Mouse (Mus musculus) heart, embryonic 13.5 days (tissue): ENCODE results near the gene Dact3. TPM values are rescaled to one million over a fixed set of nuclear protein-coding genes. Genes with fewer than 3 reads are reported as not detected.

Experiments used
- ATAC-seq: fragments of 200-750 bp; cut with Nextera tagmentation; 2 replicates; pipeline ENCODE4 v1.8.0; 2017; ENCODE audit warnings: moderate TSS enrichment; ENCODE audit not compliant: insufficient number of reproducible peaks, low FRiP score, low TSS enrichment; ENCODE audit errors: extremely low read depth
- H3K27ac ChIP-seq: fragments of 300-500 bp; sonication (generic); replicated peaks from 2 replicates; pipeline ENCODE4 v1.5.1; 2015; ENCODE audit warnings: moderate library complexity, mild to moderate bottlenecking, inconsistent platforms
- H3K27me3 ChIP-seq: fragments of 300-500 bp; sonication (generic); replicated peaks from 2 replicates; pipeline ENCODE4 v1.6.1; 2015; ENCODE audit warnings: mild to moderate bottlenecking, inconsistent platforms
- H3K36me3 ChIP-seq: fragments of 300-500 bp; sonication (generic); 2 replicates; pipeline ENCODE4 v1.6.1; 2015; ENCODE audit warnings: mild to moderate bottlenecking, inconsistent platforms
- H3K4me1 ChIP-seq: fragments of 300-500 bp; sonication (generic); 2 replicates; pipeline ENCODE4 v1.6.1; 2015; ENCODE audit warnings: inconsistent platforms
- H3K4me2 ChIP-seq: fragments of 300-500 bp; sonication (generic); 2 replicates; pipeline ENCODE4 v1.6.1; 2015; ENCODE audit warnings: inconsistent platforms, mild to moderate bottlenecking, moderate library complexity
- H3K4me3 ChIP-seq: fragments of 300-500 bp; sonication (generic); 2 replicates; pipeline ENCODE4 v1.5.1; 2015; ENCODE audit warnings: moderate library complexity, mild to moderate bottlenecking, inconsistent platforms
- H3K9ac ChIP-seq: fragments of 300-500 bp; sonication (generic); 2 replicates; pipeline ENCODE4 v1.6.1; 2015; ENCODE audit warnings: inconsistent platforms, mild to moderate bottlenecking, moderate library complexity
- H3K9me3 ChIP-seq: fragments of 300-500 bp; sonication (generic); 2 replicates; pipeline ENCODE4 v1.6.1; 2016; ENCODE audit warnings: inconsistent platforms
- WGBS: fragments of 180-500 bp; shearing (Covaris S2); methylation state at CpG from one replicate; pipeline ENCODE4 v1.1.7; 2015; ENCODE audit warnings: mixed read lengths; 5-methylcytosine and 5-hydroxymethylcytosine counted together
- polyA plus RNA-seq: library from polyadenylated mRNA; unstranded; fragments of >200 nt; fragmentation: Nextera tagmentation; extraction: Ambion mirVana; gene quantifications from 2 replicates; pipeline ENCODE4 v1.2.1, GENCODE M21; 2015

Dact3 gene
- polyA plus RNA-seq, 1 experiment from 2014 or later = 4.7 TPM

DNA sequence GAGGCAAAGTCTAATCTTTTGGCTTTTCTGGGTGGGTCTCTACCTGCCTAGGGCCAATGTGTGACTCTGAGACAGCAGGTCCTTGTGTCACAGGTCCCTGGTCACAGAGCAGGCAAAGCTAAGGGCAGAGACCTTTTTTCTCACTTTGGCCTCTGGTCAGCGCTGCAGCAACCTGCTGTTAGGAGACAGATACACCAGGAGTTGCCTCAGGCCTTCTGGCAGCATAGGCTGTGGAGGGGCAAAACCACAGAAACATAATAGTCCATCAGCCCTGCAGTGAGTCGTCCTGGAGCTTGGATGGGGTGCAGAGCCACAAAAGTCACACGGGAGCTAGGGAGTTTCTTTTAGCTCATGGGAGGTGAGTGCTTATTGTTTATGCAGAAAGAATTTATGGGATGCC is 43.6 kb downstream of the Dact3 start:
- H3K4me2 ChIP-seq = no peak overlapping the region
- WGBS = 80% methylated on average over 3 of the region's 3 CpGs
- H3K9me3 ChIP-seq = no peaks in the 10 kb centered on the region
- no peak overlapping the region for H3K9ac ChIP-seq
- H3K27me3 ChIP-seq = no peaks in the 10 kb centered on the region
- peaks cover 79% of the 10 kb centered on the region for H3K36me3 ChIP-seq
- no peak overlapping the region for H3K27ac ChIP-seq
- H3K4me1 ChIP-seq = peaks cover 67% of the 10 kb centered on the region
- no peak for ATAC-seq
- H3K4me3 ChIP-seq = no peak overlapping the region

GRCm38 (mm10) chr7:16919395-16920149 is 44.5 kb downstream of the Dact3 start:
- no peaks in the 10 kb centered on the region for H3K9me3 ChIP-seq
- H3K4me3 ChIP-seq = no peak overlapping the region
- no peaks in the 10 kb centered on the region for H3K27me3 ChIP-seq
- H3K4me1 ChIP-seq = peaks cover 67% of the 10 kb centered on the region
- WGBS = 71% methylated on average over 13 of the region's 13 CpGs
- H3K4me2 ChIP-seq = no peak overlapping the region
- peak overlapping the region; percentile 2; the same call in 1 of the 2 replicates for H3K27ac ChIP-seq
- H3K9ac ChIP-seq = peak overlapping the region; percentile 52
- ATAC-seq = no peak
- peaks cover 72% of the 10 kb centered on the region for H3K36me3 ChIP-seq

DNA sequence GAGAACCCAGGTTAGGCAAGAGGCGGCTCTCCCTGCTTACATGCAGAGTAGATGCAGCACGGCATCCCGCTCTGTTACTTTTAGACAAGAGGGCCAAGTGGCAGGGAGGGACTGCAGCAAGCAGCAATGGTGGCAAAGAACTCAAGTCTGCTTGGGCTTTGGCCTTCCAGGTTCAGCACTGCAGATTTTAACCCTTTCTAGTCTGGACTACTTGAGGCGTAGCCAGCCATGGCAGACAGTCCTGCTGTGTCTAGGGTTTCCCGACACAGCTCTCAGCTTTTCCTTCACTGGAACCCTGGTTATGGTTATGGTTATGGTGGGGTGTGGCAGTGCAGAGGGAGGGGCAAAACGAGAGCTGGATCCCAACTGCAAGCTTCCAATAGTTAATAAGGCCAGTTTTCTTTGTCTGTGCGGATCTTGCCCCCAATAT is 45.0 kb downstream of the Dact3 start:
- ATAC-seq = no peak
- Histone ChIP-seq H3K9ac (peak overlapping the region; percentile 52; the same call in 1 of the 2 replicates), H3K27ac (no peak overlapping the region), H3K9me3 (no peaks in the 10 kb centered on the region), H3K4me1 (peaks cover 71% of the 10 kb centered on the region), H3K4me2 (no peak overlapping the region), H3K4me3 (no peak overlapping the region), H3K36me3 (peaks cover 66% of the 10 kb centered on the region), H3K27me3 (no peaks in the 10 kb centered on the region)
- 86% methylated on average over 7 of the region's 7 CpGs for WGBS

DNA sequence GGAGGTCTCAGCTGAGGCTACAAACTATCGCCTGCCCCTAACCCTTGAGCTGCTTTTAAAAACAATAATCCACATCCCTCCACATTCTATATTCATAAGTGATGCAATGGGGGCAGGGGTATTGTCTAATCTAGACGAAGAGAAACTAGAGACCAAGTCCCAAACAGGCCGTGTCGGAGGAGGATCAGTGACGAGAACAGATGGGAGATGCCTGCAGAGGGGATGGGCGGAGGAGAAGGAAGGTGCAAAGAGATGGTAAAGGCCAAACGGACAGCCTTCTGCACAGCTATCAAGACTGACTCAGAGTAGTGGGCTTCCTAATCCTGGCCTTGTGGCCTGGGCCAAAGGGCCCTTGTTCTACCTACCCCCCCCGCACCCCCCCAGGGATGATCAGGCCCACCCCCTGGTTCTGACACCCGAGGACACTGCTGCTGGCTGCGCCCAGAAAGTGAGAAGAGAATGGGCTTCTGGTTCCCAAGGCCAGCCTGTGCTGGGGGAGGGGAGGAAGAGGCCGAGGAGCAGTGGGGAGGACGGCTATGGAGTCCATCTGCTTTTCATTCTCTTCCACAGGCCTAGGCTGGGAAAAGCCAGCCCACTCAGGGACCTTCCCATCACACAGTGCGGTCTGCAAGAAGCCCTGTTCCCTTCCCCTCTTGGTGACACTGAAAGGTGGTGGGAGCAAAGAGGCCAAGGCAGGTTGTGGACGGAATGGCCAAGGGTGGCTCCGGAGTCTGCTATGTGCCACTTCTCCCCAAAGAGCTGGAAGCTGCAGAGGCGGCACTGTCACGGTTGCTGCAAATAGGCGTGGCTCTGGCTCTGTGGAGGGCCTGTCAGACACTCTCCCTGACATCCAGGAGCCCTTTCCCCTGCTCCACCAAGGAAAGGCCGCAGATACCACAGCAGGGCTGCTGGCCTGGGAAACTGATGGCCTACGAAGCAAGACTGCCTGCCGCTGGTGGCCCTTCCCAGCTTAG is 46.0 kb downstream of the Dact3 start:
- ATAC-seq = no peak
- no peaks in the 10 kb centered on the region for H3K9me3 ChIP-seq
- peak overlapping the region; percentile 98 for H3K4me2 ChIP-seq
- H3K4me1 ChIP-seq = peaks cover 66% of the 10 kb centered on the region
- no peaks in the 10 kb centered on the region for H3K27me3 ChIP-seq
- H3K4me3 ChIP-seq = peak overlapping the region; percentile 97
- 58% methylated on average over 21 of the region's 21 CpGs for WGBS
- H3K36me3 ChIP-seq = peaks cover 56% of the 10 kb centered on the region
- peak overlapping the region; percentile 67 for H3K27ac ChIP-seq
- peak overlapping the region; percentile 98 for H3K9ac ChIP-seq

DNA sequence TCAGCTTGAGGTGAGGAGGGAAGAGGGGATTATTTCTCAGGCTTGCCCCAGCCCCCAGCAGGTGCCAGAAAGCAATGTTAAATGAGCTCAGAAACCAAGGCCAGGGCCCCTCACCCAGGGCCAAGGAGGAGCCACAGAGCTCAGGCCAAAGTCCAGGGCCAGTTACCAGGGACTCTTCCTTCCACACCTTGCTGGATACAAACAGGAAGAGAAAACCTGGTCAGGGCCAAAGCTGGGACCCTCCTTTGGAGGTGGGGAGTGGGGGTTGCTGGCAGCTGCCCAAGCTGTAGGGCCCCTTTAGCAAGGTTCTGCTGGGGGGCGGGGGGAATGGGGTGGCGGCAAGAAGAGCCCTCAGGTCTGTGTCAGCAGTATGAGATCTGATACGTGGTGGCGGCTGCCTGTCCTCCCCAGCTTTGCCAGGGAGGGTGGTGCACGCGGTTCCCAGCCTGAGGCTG is 46.8 kb downstream of the Dact3 start:
- Histone ChIP-seq H3K4me2 (peak overlapping the region; percentile 98), H3K27me3 (no peaks in the 10 kb centered on the region), H3K9me3 (no peaks in the 10 kb centered on the region), H3K4me3 (peak overlapping the region; percentile 97), H3K9ac (peak overlapping the region; percentile 98), H3K27ac (peak overlapping the region; percentile 67), H3K36me3 (peaks cover 48% of the 10 kb centered on the region), H3K4me1 (peaks cover 58% of the 10 kb centered on the region)
- WGBS = 56% methylated on average over 6 of the region's 6 CpGs
- ATAC-seq = no peak

DNA sequence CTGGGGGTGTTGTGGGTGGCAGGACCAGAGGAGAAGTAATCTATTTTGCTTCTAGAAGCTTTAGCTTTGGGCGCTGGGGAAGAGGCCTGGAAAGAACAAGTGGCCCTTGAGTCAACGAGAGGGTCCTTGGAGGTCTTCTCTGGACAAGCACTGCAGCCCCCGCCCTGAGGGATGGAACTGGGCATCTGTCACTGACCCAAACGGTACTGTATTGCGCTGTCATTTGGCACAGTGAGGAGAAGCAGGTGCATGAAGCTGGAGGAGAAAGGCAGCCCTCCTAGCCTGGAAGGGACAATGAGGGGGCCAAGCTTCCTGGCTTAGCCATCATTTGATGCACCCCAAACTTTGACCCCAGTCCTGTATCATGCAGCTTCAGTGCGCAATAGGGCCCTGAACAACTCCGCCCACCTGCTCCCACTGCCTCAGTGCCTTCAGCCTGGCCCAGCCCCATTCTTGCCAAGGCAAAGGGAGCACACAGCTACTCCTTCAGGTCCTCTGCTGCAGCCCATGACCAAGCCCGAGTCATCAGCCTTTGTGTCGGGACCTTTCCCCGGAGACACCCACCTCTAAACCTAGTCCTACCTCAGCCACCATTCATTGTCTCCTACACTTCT is 47.4 kb downstream of the Dact3 start:
- Histone ChIP-seq H3K27ac (peak overlapping the region; percentile 94), H3K36me3 (peaks cover 43% of the 10 kb centered on the region), H3K9ac (peak overlapping the region; percentile 98), H3K4me1 (peaks cover 54% of the 10 kb centered on the region), H3K4me2 (peak overlapping the region; percentile 98), H3K4me3 (peak overlapping the region; percentile 97), H3K9me3 (no peaks in the 10 kb centered on the region), H3K27me3 (no peaks in the 10 kb centered on the region)
- 52% methylated on average over 10 of the region's 10 CpGs for WGBS
- ATAC-seq = no peak

DNA sequence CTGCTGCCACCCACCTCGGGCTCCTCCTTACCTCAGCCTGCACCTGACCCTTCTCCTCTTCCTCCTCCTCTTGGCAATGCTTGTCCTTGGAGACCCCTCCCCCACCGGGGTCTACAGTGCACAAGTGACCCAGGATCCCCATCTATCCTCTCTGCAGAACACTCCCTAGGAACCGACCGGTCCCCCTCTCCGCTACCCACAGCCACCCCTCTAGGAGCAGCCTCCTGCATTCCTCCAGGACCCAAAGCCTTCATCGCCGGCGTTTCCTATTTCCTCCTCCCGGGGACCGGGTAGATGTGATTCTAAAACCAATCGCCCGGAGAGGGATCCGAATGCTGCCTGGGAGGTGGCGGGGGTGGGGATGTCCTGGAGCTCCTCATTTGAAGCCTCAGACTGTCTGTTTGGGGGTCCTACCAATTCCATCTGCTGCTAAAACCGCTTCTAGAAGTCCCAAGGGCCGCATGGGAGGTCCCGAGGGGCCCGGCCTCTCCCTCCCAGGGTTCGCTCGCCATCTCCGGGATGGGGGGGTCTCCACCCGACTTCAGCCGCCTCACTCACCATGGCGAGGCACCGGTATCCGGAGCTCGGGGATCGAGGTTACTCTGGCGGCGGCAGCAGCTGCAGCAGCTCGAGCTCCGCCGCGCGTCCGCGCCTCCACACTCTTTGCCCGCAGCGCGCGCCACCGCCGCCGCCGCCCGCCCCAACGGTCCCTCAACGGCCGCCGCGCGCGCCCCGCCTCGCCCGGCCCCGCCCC is 48.3 kb downstream of the Dact3 start:
- Histone ChIP-seq H3K36me3 (peaks cover 33% of the 10 kb centered on the region), H3K9ac (peak overlapping the region; percentile 98), H3K4me1 (peaks cover 46% of the 10 kb centered on the region), H3K9me3 (no peaks in the 10 kb centered on the region), H3K27me3 (no peaks in the 10 kb centered on the region), H3K4me3 (peak overlapping the region; percentile 97), H3K4me2 (peak overlapping the region; percentile 98), H3K27ac (peak overlapping the region; percentile 94)
- WGBS = under 1% methylated on average over 56 of the region's 57 CpGs
- no peak for ATAC-seq

DNA sequence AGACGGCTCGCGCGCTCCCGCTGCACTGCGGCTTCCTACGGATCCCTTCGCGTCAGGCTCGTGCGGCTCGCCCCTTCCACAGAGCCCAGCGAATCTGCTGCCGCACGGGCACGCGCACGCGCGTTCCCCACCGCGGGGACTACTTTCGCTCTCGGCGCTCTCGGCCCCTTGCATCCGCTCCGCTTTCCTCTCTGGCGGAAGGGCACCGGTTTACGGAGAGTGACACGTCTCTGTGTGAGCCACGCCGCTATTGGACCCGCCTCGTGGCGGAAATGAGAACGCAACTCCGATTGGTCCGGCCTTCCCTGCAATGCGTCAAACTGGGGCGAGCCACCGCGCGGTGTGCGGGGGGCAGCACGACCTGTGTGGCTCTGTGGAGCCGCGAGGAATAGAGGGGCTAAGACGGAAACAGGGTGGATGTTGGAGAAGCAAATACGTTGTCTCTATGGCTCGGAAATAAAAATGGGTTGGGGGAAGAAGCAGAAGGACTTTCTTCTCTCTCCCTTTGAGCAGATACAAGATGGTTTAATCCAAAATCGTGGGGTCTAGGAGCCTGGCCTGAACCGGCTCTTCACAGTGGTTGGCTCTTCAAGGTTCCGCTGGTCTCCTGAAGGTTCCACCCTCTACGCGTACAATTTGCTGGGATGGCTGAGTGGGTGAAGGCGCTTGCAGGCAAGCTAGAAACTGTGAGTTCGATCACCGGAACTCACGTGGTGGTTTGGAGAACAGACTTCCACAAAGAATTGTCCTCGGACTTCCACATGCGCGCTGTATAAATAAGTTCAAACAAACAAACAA is 49.1 kb downstream of the Dact3 start, which contains the start of gene Calm3:
Gene Calm3, minus strand, starts transcription at position 78 of the 798 bp plus-strand sequence.
- Histone ChIP-seq H3K27me3 (no peaks in the 10 kb centered on the region), H3K4me2 (peak within 1 kb of the TSS; percentile 98), H3K27ac (peak within 1 kb of the TSS; percentile 94), H3K36me3 (peaks cover 25% of the 10 kb centered on the region), H3K9ac (peak within 1 kb of the TSS; percentile 98), H3K9me3 (no peaks in the 10 kb centered on the region), H3K4me3 (peak within 1 kb of the TSS; percentile 97), H3K4me1 (peaks cover 44% of the 10 kb centered on the region)
- ATAC-seq = peak; percentile 87
- 2% methylated on average over 64 of the region's 64 CpGs for WGBS

DNA sequence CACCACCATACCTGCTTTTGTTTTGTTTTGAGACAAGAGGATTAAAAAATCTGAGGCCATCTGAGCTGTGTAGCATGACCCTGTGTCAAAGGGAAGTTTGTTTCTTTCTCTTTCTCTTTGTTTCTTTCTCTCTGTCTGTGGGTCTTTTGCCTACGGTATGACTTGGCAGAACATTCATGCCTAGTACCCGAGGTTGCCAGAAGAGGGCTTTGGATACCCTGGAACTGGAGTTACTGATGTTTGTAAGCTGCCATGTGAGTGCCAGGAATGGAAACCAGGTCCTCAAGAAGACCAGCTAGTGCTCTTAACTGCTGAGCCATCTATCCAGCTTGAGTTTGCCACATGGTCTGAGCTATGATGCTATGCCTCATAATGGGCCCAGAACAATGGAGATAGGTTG is 53.2 kb downstream of the Dact3 start:
- H3K4me3 ChIP-seq = no peak overlapping the region
- no peak overlapping the region for H3K4me2 ChIP-seq
- no peak overlapping the region for H3K27ac ChIP-seq
- no peaks in the 10 kb centered on the region for H3K36me3 ChIP-seq
- no peaks in the 10 kb centered on the region for H3K9me3 ChIP-seq
- 43% methylated on average over 2 of the region's 2 CpGs for WGBS
- H3K9ac ChIP-seq = no peak overlapping the region
- peaks cover 5% of the 10 kb centered on the region; the same call in 1 of the 2 replicates for H3K4me1 ChIP-seq
- H3K27me3 ChIP-seq = no peaks in the 10 kb centered on the region
- no peak for ATAC-seq

- WGBS = 12% methylated on average over 1 of the region's 1 CpGs
- H3K9ac ChIP-seq = no peak overlapping the region
- H3K4me2 ChIP-seq = no peak overlapping the region
- H3K4me1 ChIP-seq = no peaks in the 10 kb centered on the region; the same call in 1 of the 2 replicates
- no peak overlapping the region for H3K4me3 ChIP-seq
- no peak overlapping the region for H3K27ac ChIP-seq
- H3K36me3 ChIP-seq = no peaks in the 10 kb centered on the region
- no peaks in the 10 kb centered on the region for H3K9me3 ChIP-seq
- no peak for ATAC-seq
- no peaks in the 10 kb centered on the region for H3K27me3 ChIP-seq
These were observed 55.7 kb downstream of the Dact3 start for GRCm38 (mm10) chr7:16930850-16931249.
